Mouse (Mus musculus) liver, embryonic 13.5 days (tissue): ENCODE results near the gene Vps37b. TPM values are rescaled to one million over a fixed set of nuclear protein-coding genes. Genes with fewer than 3 reads are reported as not detected.

Source experiments
- ATAC-seq: fragments of 200-750 bp; cut with Nextera tagmentation; 2 replicates; pipeline ENCODE4 v1.8.0; 2017; ENCODE audit warnings: low read depth, mild to moderate bottlenecking, moderate number of reproducible peaks, moderate library complexity
- DNase-seq: peaks from one replicate; pipeline ENCODE4 v3.0.0; 2022
- H3K27ac ChIP-seq: fragments of 300-500 bp; sonication (generic); 2 replicates; pipeline ENCODE4 v1.5.1; 2015; ENCODE audit warnings: moderate library complexity, mild to moderate bottlenecking, inconsistent platforms
- H3K27me3 ChIP-seq: fragments of 300-500 bp; sonication (generic); 2 replicates; pipeline ENCODE4 v1.6.1; 2015; ENCODE audit warnings: mild to moderate bottlenecking, inconsistent platforms
- H3K36me3 ChIP-seq: fragments of 300-500 bp; sonication (generic); 2 replicates; pipeline ENCODE4 v1.6.1; 2015; ENCODE audit warnings: mild to moderate bottlenecking, inconsistent platforms
- H3K4me1 ChIP-seq: fragments of 300-500 bp; sonication (generic); replicated peaks from 2 replicates; pipeline ENCODE4 v1.6.1; 2015; ENCODE audit warnings: inconsistent platforms
- H3K4me2 ChIP-seq: fragments of 300-500 bp; sonication (generic); 2 replicates; pipeline ENCODE4 v1.6.1; 2015; ENCODE audit warnings: inconsistent platforms, mild to moderate bottlenecking, moderate library complexity
- H3K4me3 ChIP-seq: fragments of 300-500 bp; sonication (generic); replicated peaks from 2 replicates; pipeline ENCODE4 v1.5.1; 2015; ENCODE audit warnings: mild to moderate bottlenecking, inconsistent platforms
- H3K9ac ChIP-seq: fragments of 300-500 bp; sonication (generic); 2 replicates; pipeline ENCODE4 v1.6.1; 2015; ENCODE audit warnings: mild to moderate bottlenecking, inconsistent platforms
- H3K9me3 ChIP-seq: fragments of 300-500 bp; sonication (generic); replicated peaks from 2 replicates; pipeline ENCODE4 v1.6.1; 2016; ENCODE audit warnings: inconsistent platforms
- WGBS: fragments of 180-500 bp; shearing (Covaris S2); methylation state at CpG from one replicate; pipeline ENCODE4 v1.1.7; 2015; ENCODE audit not compliant: insufficient replicate concordance; 5-methylcytosine and 5-hydroxymethylcytosine counted together
- polyA plus RNA-seq: library from polyadenylated mRNA; unstranded; fragments of >200 nt; fragmentation: Nextera tagmentation; extraction: Ambion mirVana; gene quantifications from 2 replicates; pipeline ENCODE4 v1.2.1, GENCODE M21; 2015

The Vps37b gene
- polyA plus RNA-seq, 1 experiment from 2014 or later: 16.1 TPM

DNA sequence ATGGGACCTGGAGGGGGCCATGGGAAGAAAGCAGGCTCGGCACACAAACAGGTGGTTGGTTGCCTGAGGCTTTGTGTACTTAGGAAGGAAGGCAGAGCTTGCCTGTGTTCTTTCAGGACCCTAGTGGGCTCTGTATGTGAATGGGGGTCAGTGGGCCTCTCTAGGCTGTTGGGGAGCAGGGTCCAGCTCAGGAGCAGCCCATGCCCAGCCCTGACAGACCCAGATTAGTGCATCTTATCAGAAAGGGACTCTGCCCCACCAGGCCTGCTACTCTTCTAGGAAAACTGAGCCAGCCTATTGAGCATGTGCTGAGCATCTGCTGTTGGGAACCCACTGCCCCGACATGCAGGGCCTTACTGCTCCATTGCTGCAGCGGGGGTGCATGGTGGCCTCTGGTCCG lies 44.6 kb downstream of the Vps37b start:
- 69% methylated on average over 4 of the region's 4 CpGs for WGBS
- Histone ChIP-seq H3K9me3 (no peaks in the 10 kb centered on the region), H3K27ac (no peak overlapping the region), H3K4me1 (peaks cover 37% of the 10 kb centered on the region), H3K9ac (no peak overlapping the region), H3K4me2 (no peak overlapping the region), H3K27me3 (no peaks in the 10 kb centered on the region), H3K36me3 (peaks cover 21% of the 10 kb centered on the region; the same call in 1 of the 2 replicates), H3K4me3 (no peak overlapping the region)
- no peak for ATAC-seq
- no peak for DNase-seq

DNA sequence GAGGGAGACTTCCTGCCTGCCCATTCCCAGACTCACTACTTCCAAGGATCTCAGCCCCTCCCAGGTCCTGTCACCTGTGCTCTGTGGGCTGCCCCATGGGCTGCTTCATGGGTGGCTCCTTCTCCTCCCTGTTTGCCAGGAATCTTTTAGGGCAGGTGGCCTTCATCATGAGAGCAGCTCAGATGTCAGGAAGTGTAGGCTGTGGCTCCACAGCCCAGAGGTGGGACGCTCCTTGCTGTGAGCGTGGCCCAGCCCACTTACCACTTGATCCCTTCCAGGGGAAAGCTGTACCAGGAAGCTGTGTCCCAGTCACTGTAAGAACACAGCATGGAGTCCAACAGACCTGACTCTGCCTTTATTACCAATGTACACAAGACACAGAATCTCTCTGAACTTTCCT lies 45.1 kb downstream of the Vps37b start:
- Histone ChIP-seq H3K27me3 (no peaks in the 10 kb centered on the region), H3K4me3 (no peak overlapping the region), H3K4me2 (no peak overlapping the region), H3K27ac (no peak overlapping the region), H3K36me3 (peaks cover 16% of the 10 kb centered on the region; the same call in 1 of the 2 replicates), H3K9ac (no peak overlapping the region), H3K4me1 (peaks cover 37% of the 10 kb centered on the region), H3K9me3 (no peaks in the 10 kb centered on the region)
- DNase-seq: no peak
- no peak for ATAC-seq
- WGBS: 71% methylated on average over 2 of the region's 2 CpGs

DNA sequence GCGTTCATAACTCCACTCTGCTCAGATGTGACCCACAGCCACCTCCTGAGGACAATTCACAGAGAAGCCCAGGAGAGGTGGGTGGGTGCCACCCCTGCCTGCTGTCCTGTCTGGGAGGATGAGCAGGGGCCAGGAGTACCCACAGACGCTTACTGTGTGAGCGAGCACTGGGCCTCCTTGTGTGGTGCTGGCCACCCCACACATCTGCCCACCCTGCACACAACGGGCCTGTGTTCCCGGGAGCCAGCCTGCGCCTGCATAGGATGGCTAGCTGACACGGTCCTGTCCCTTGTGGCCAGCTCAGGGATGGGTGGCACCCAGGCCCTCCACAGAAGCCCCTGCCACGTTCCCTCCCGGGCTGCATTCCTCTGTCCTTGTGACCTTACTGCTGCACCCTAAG lies 46.6 kb downstream of the Vps37b start:
- H3K27me3 ChIP-seq: no peaks in the 10 kb centered on the region
- no peak overlapping the region for H3K9ac ChIP-seq
- no peak overlapping the region for H3K4me3 ChIP-seq
- DNase-seq (no peak), ATAC-seq (no peak)
- no peak overlapping the region for H3K4me2 ChIP-seq
- H3K4me1 ChIP-seq: peaks cover 50% of the 10 kb centered on the region
- peaks cover 12% of the 10 kb centered on the region; the same call in 1 of the 2 replicates for H3K36me3 ChIP-seq
- H3K27ac ChIP-seq: no peak overlapping the region
- WGBS: 72% methylated on average over 9 of the region's 9 CpGs
- no peaks in the 10 kb centered on the region for H3K9me3 ChIP-seq

DNA sequence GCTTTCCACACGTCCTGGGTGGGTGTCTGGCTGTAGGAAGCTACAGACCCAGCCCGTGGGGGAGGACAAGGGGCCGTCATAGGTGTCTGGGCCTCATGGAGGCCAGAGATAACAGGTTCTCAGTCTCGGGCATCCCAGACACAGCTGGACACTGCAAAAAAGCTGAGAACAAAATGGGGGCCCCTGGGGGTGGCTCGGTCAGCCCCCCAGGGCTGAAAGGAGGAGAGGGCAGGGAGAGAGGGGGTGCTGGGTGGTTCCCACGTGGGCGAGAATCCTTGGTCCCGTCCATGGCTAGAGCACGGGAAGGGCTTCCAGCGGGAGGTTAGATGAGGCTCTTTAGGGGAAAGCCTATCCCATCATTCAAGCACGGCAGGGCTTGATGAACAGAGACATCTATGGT lies 49.2 kb downstream of the Vps37b start:
- DNase-seq (no peak), ATAC-seq (no peak)
- Histone ChIP-seq H3K4me3 (no peak overlapping the region), H3K27ac (no peak overlapping the region), H3K4me1 (peaks cover 62% of the 10 kb centered on the region), H3K36me3 (no peaks in the 10 kb centered on the region), H3K27me3 (no peaks in the 10 kb centered on the region), H3K4me2 (no peak overlapping the region), H3K9ac (no peak overlapping the region), H3K9me3 (no peaks in the 10 kb centered on the region)
- 54% methylated on average over 11 of the region's 11 CpGs for WGBS

DNA sequence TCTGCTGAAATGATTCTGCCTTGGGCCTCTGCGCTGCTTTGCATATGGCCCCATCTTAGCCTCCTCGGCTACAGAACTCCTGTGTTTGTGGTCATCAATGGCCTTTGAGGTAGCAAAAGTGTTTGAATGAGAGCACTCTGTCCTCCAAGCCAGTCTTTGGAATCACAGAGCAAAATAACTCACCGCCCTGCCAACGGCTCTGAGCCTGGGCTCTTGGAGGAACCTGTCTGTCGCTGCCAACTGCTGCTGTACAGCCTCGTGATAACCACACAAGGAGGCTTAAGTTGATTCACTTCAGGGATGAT lies 50.9 kb downstream of the Vps37b start:
- H3K9ac ChIP-seq: no peak overlapping the region
- no peak overlapping the region for H3K4me3 ChIP-seq
- peaks cover 5% of the 10 kb centered on the region; the same call in 1 of the 2 replicates for H3K27me3 ChIP-seq
- H3K27ac ChIP-seq: no peak overlapping the region
- H3K36me3 ChIP-seq: no peaks in the 10 kb centered on the region
- H3K4me2 ChIP-seq: no peak overlapping the region
- H3K4me1 ChIP-seq: peaks cover 59% of the 10 kb centered on the region
- ATAC-seq (no peak), DNase-seq (no peak)
- WGBS: 73% methylated on average over 6 of the region's 6 CpGs
- H3K9me3 ChIP-seq: no peaks in the 10 kb centered on the region

DNA sequence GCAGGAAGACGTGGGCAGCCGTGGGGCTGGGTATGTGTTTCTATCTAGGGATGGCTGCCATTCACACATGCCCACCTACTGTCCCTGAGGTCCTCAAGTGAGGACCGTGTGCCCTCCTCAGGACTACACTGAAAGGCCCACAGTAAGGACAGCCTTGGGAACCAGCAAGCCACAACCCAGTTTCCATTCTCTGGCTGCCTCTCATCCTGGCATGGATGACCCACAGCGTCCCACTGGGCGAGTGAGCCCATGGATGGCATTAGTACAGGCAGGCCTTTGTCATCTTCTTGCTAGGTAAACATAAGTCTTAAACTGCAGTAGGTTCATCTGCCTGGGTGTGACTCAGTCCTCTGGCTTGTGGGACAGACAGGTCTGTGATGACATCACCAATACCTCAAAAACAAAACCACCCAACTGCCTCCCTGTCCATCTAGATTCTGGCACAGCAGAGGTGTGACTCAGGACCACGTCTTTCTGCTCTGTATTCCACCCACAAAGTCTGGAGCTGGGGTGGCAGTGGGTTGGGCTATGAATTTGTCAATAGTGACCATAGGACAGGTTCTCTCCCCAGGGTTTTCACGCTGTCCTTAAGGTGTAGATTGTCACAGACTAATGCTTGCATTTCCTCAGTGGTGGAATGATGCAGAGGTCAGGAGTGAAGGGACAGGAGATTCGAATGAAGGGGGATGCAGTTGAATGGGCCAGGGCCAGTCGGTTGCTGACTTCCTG lies 51.4 kb downstream of the Vps37b start:
- Histone ChIP-seq H3K27ac (no peak overlapping the region), H3K4me3 (no peak overlapping the region), H3K9ac (no peak overlapping the region), H3K36me3 (no peaks in the 10 kb centered on the region), H3K4me1 (peaks cover 64% of the 10 kb centered on the region), H3K27me3 (peaks cover 10% of the 10 kb centered on the region), H3K9me3 (no peaks in the 10 kb centered on the region), H3K4me2 (no peak overlapping the region)
- ATAC-seq (no peak), DNase-seq (no peak)
- 57% methylated on average over 9 of the region's 9 CpGs for WGBS

DNA sequence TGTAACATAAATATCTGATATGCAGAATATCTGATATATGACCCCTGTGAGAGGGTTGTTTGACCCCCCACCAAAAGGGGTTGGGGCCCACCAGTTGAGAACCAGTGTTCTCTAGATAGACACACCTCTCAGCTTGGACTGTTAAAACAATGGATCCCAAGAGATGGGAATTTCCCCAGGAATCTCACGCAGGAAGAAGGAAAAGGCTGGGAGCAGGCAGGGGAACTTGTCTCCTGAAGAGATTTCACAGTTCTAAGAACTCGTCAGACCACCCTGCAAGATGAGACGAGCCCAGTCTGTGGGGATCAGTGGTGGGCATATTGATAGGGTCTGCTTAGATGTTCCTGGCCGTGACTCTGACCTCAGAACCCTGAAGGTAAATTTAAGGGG lies 52.1 kb downstream of the Vps37b start:
- DNase-seq (no peak), ATAC-seq (no peak)
- 59% methylated on average over 4 of the region's 4 CpGs for WGBS
- no peaks in the 10 kb centered on the region for H3K9me3 ChIP-seq
- peaks cover 17% of the 10 kb centered on the region for H3K27me3 ChIP-seq
- H3K4me3 ChIP-seq: no peak overlapping the region
- H3K4me1 ChIP-seq: peaks cover 68% of the 10 kb centered on the region
- no peak overlapping the region for H3K9ac ChIP-seq
- no peak overlapping the region for H3K27ac ChIP-seq
- no peaks in the 10 kb centered on the region for H3K36me3 ChIP-seq
- no peak overlapping the region for H3K4me2 ChIP-seq

DNA sequence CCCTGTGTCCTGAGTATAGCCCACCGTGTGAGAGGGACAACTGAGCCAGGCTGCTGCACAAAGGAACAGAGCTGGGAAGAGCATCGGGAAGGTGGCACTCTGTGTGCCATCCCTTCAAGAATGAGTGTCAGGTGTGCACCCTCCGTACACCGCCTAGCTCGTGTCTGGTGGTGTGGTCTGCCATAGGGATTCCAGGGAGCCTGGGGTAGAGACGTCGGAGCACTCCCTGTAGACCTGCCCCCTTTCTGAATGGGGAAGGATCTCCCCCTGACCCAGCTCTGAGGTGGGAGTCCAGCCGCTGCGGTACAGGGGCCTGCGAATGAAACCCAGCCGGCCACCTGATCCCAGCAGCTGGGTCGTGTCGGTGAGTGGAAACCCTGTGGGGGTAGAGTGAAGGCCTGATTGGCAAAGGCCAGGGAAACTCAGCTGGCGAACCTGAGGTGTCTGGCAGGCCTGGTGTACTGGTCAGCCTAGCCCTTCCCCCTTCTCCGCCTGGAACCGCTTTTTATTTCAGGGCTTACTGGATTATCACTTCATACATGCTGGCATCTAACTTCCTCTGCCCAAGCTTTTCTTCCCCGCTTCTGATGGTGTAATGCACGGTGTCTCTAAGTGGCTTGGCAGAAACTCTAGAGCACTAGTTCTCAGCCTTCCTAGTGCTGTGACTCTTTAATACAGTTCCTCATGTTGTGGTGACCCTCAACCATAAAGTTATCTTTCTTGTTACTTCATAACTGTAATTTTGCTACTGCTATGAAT lies 52.7 kb downstream of the Vps37b start:
- ATAC-seq: no peak
- Histone ChIP-seq H3K4me3 (no peak overlapping the region), H3K9me3 (no peaks in the 10 kb centered on the region), H3K9ac (no peak overlapping the region), H3K27me3 (peaks cover 23% of the 10 kb centered on the region), H3K4me1 (peaks cover 69% of the 10 kb centered on the region), H3K36me3 (no peaks in the 10 kb centered on the region), H3K27ac (no peak overlapping the region), H3K4me2 (no peak overlapping the region)
- DNase-seq: no peak
- WGBS: 73% methylated on average over 18 of the region's 18 CpGs

DNA sequence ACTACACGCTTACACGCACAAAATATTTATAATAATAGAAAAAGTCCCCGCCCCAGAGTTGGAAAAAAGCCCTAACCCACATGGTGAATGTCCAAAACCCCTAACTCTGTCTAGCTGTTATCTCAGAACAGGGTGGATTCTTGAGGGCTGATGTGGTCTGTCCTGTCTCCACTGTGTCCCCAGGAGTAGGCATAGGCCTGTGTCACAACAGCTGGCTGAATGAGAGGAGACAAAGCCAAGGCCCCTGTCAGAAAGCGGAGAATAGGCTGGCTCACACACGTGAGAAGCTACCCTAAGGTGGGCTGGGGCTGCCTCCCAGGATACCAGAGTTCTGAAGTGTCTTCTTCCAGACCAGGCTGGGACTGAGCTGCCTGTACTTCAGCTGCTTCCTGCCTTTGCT lies 53.9 kb downstream of the Vps37b start:
- Histone ChIP-seq H3K9me3 (no peaks in the 10 kb centered on the region), H3K9ac (no peak overlapping the region), H3K36me3 (no peaks in the 10 kb centered on the region), H3K4me2 (0 out of 2 replicates have a peak overlapping the region, but pooled peaks have one; percentile 11), H3K4me3 (no peak overlapping the region), H3K4me1 (peaks cover 78% of the 10 kb centered on the region), H3K27ac (peak overlapping the region; percentile 58), H3K27me3 (peaks cover 34% of the 10 kb centered on the region)
- ATAC-seq (no peak), DNase-seq (no peak)
- 53% methylated on average over 5 of the region's 5 CpGs for WGBS

DNA sequence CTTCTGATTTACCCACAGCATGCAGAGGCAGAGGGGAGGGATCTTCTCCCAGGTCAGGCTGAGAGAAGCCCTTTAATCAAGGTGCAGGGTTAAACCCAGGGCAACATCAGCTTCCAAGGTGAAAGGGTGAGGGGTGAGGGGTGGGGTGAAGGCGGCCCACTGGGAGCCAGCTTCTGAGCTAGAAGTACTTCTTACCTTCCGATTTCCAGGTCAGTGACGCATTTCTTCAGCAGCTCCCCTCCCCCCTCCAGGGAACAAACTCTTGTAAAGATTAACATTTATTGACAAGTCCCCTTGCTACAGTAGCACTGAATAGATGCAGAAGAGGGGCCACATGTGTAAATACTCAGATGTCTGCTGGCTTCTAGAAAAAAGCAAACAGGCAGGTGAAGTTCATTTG lies 54.8 kb downstream of the Vps37b start:
- Histone ChIP-seq H3K9ac (no peak overlapping the region), H3K36me3 (no peaks in the 10 kb centered on the region), H3K9me3 (no peaks in the 10 kb centered on the region), H3K27ac (peak overlapping the region; percentile 58), H3K4me1 (peaks cover 71% of the 10 kb centered on the region), H3K27me3 (peaks cover 42% of the 10 kb centered on the region), H3K4me2 (peak overlapping the region; percentile 97), H3K4me3 (no peak overlapping the region)
- 53% methylated on average over 3 of the region's 3 CpGs for WGBS
- ATAC-seq (no peak), DNase-seq (no peak)

DNA sequence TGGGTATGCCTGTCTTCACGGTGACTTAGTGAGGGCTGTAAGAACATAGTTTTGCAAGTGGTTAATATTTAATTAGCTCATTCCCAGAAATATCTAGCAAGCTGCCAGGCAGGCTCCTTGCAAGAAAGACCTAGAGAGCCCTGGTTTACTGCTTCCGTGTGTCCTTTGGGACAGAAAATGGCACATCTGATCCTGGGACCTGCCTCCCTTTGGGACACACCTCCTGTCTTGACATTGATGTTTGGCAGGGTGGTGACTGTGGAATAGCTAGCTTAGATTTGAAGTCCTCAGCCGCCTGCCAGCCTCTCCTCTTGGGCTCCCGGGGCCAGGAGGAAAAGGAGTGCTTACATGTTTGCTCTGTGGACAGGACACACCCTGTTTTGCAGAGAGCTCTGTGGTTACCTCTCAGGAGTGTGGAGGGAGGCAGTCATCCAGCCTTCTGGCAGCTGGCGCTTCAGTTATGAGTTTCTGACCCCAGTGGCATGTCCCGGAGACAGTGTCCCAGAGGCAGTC lies 56.3 kb downstream of the Vps37b start:
- Histone ChIP-seq H3K4me2 (peak overlapping the region; percentile 97), H3K9ac (no peak overlapping the region), H3K36me3 (no peaks in the 10 kb centered on the region), H3K4me1 (peaks cover 57% of the 10 kb centered on the region), H3K9me3 (no peaks in the 10 kb centered on the region), H3K27me3 (peaks cover 48% of the 10 kb centered on the region), H3K4me3 (peak overlapping the region; percentile 75), H3K27ac (peak overlapping the region; percentile 19; the same call in 1 of the 2 replicates)
- WGBS: 53% methylated on average over 6 of the region's 6 CpGs
- DNase-seq: no peak
- no peak for ATAC-seq
